Mouse (Mus musculus) right cerebral cortex, postnatal 4 days (tissue): ENCODE data around the gene Clstn2.

Experiments used
- DNase-seq: peaks from one replicate; pipeline ENCODE4 v3.0.0-alpha.2; 2022

The Clstn2 gene

GRCm38 (mm10) chr9:97677075-97677474 is 355.9 kb downstream of the Clstn2 start:
- no peak for DNase-seq

- DNase-seq = no peak
Measured at GRCm38 (mm10) chr9:97672681-97673080, 360.3 kb downstream of the Clstn2 start.

- DNase-seq = no peak
Measured at GRCm38 (mm10) chr9:97672224-97672623, 360.8 kb downstream of the Clstn2 start.

- DNase-seq = no peak
Measured at GRCm38 (mm10) chr9:97670666-97671065, 362.3 kb downstream of the Clstn2 start.

- DNase-seq = no peak
Measured at GRCm38 (mm10) chr9:97660989-97661388, 372.0 kb downstream of the Clstn2 start.

GRCm38 (mm10) chr9:97658736-97659135 is 374.2 kb downstream of the Clstn2 start:
- no peak for DNase-seq

GRCm38 (mm10) chr9:97648409-97648808 is 384.6 kb downstream of the Clstn2 start:
- DNase-seq = no peak

- no peak for DNase-seq
Measured at GRCm38 (mm10) chr9:97645746-97646145, 387.2 kb downstream of the Clstn2 start.

- no peak for DNase-seq
Measured at GRCm38 (mm10) chr9:97642396-97642795, 390.6 kb downstream of the Clstn2 start.

GRCm38 (mm10) chr9:97639967-97640549 is 392.9 kb downstream of the Clstn2 start:
- no peak for DNase-seq

GRCm38 (mm10) chr9:97638683-97639354 is 394.2 kb downstream of the Clstn2 start:
- DNase-seq = peak; percentile 14

- DNase-seq = no peak
Measured at GRCm38 (mm10) chr9:97635351-97635750, 397.6 kb downstream of the Clstn2 start.

- DNase-seq = no peak
Measured at GRCm38 (mm10) chr9:97634831-97635230, 398.1 kb downstream of the Clstn2 start.

- no peak for DNase-seq
Measured at GRCm38 (mm10) chr9:97629180-97629579, 403.8 kb downstream of the Clstn2 start.

GRCm38 (mm10) chr9:97628361-97628908 is 404.5 kb downstream of the Clstn2 start:
- DNase-seq = no peak

GRCm38 (mm10) chr9:97627916-97628315 is 405.1 kb downstream of the Clstn2 start:
- DNase-seq = no peak

- no peak for DNase-seq
Measured at GRCm38 (mm10) chr9:97610566-97610965, 422.4 kb downstream of the Clstn2 start.

- no peak for DNase-seq
Measured at GRCm38 (mm10) chr9:97603729-97604128, 429.3 kb downstream of the Clstn2 start.

GRCm38 (mm10) chr9:97602476-97602875 is 430.5 kb downstream of the Clstn2 start:
- no peak for DNase-seq

- no peak for DNase-seq
Measured at GRCm38 (mm10) chr9:97599006-97599405, 434.0 kb downstream of the Clstn2 start.

GRCm38 (mm10) chr9:97590712-97591111 is 442.3 kb downstream of the Clstn2 start:
- no peak for DNase-seq

GRCm38 (mm10) chr9:97570881-97571280 is 462.1 kb downstream of the Clstn2 start:
- DNase-seq = peak; percentile 64

GRCm38 (mm10) chr9:97563121-97563520 is 469.9 kb downstream of the Clstn2 start:
- DNase-seq = no peak

- no peak for DNase-seq
Measured at GRCm38 (mm10) chr9:97544359-97544758, 488.6 kb downstream of the Clstn2 start.

GRCm38 (mm10) chr9:97541419-97541818 is 491.6 kb downstream of the Clstn2 start:
- no peak for DNase-seq
